ENCODE assay signal across 8 mouse cellular contexts in the genomic region with DNA sequence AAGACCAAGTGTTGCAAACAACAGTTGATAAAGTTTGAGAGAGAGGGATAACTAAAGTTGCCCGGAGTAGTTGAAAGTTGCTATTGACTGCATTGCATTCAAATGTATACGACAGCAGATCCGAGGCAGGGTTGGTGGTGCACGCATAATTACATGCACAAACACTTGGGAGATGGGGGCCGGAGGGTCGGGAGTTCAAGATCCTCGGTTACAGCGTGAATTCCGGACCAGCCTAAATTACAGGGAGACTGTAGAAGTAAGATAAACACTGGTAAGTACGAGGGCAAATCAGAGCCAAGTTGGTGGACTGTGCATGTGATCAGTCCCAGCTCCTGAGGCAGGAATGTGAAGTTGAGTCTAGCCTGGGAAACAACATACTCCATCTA. TPM values are rescaled to one million over a fixed set of nuclear protein-coding genes. Genes with fewer than 3 reads are reported as not detected.
A peak's percentile ranks its signal among the peaks of the same experiment; 100 is the strongest.
DNase-seq lines count a peak whose midpoint lies in the region; ATAC-seq and TF ChIP-seq lines count a peak whose summit lies in the region.

No protein-coding gene starts in this region.

- peak overlapping the region; percentile 83 for H3K9ac ChIP-seq in ES-Bruce4 (ENCODE audit: low read depth, poor library complexity, severe bottlenecking)
- peak overlapping the region; percentile 94 for H3K9ac ChIP-seq in heart, embryonic 15.5 days

- intact Hi-C loops in heart, postnatal 14 days (cut with DNase I) = no loop called here
- intact Hi-C loops in left cerebral cortex, postnatal 14 days (cut with DNase I) = no loop called here

- TF ChIP-seq EP300 in ES-Bruce4 (IDR thresholded peaks at IDR 0.05; ENCODE audit: insufficient read depth, low read depth, low read length) = no peak

- H3K27ac ChIP-seq in heart, embryonic 10.5 days = peak overlapping the region; percentile 84
- H3K27ac ChIP-seq in ES-Bruce4 (ENCODE audit: insufficient read depth, low read length) = no peak overlapping the region
- H3K27ac ChIP-seq in heart, embryonic 15.5 days = 0 out of 2 replicates have a peak overlapping the region, but pooled peaks have one; percentile 65
- peak overlapping the region; percentile 3; the same call in 1 of the 2 replicates for H3K27ac ChIP-seq in macrophage

- H3K4me3 ChIP-seq in heart, embryonic 10.5 days = peak overlapping the region; percentile 86
- H3K4me3 ChIP-seq in ES-Bruce4 (ENCODE audit: low read depth, low read length) = peak overlapping the region; percentile 94
- H3K4me3 ChIP-seq in heart, embryonic 15.5 days = peak overlapping the region; percentile 100
- H3K4me3 ChIP-seq in macrophage (ENCODE audit: inconsistent target) = peak overlapping the region; percentile 91

- no peaks in the 10 kb centered on the region for H3K27me3 ChIP-seq in heart, embryonic 10.5 days (ENCODE audit: insufficient read depth, poor library complexity, severe bottlenecking)
- no peaks in the 10 kb centered on the region for H3K27me3 ChIP-seq in ES-Bruce4 (ENCODE audit: control insufficient read depth, insufficient read depth, low read length, poor library complexity, severe bottlenecking)
- no peaks in the 10 kb centered on the region for H3K27me3 ChIP-seq in heart, embryonic 15.5 days

- H3K79me2 ChIP-seq in macrophage (ENCODE audit: inconsistent target) = peaks cover 17% of the 10 kb centered on the region

- no peaks in the 10 kb centered on the region for H3K9me3 ChIP-seq in heart, embryonic 10.5 days
- no peaks in the 10 kb centered on the region for H3K9me3 ChIP-seq in ES-Bruce4 (replicated peaks; ENCODE audit: control insufficient read depth, insufficient read depth, low read length, poor library complexity, severe bottlenecking)
- H3K9me3 ChIP-seq in heart, embryonic 15.5 days (replicated peaks) = no peaks in the 10 kb centered on the region

- H3K4me2 ChIP-seq in heart, embryonic 15.5 days = peak overlapping the region; percentile 79

- H3K36me3 ChIP-seq in heart, embryonic 10.5 days = peaks cover 32% of the 10 kb centered on the region
- peaks cover 23% of the 10 kb centered on the region for H3K36me3 ChIP-seq in ES-Bruce4 (ENCODE audit: control insufficient read depth, insufficient read depth, low read length, poor library complexity, severe bottlenecking)
- peaks cover 26% of the 10 kb centered on the region for H3K36me3 ChIP-seq in heart, embryonic 15.5 days
- peaks cover 21% of the 10 kb centered on the region for H3K36me3 ChIP-seq in macrophage (ENCODE audit: inconsistent target)

- TF ChIP-seq CTCF in ES-Bruce4 (IDR thresholded peaks at IDR 0.05; ENCODE audit: low read depth, low read length) = no peak

- WGBS in heart, embryonic 10.5 days = 3% methylated on average over 10 of the region's 10 CpGs
- WGBS in heart, embryonic 15.5 days = 2% methylated on average over 10 of the region's 10 CpGs
- WGBS in macrophage (ENCODE audit: missing documents) = 4% methylated on average over 10 of the region's 10 CpGs

- peaks cover 14% of the 10 kb centered on the region for H3K4me1 ChIP-seq in heart, embryonic 10.5 days
- no peaks in the 10 kb centered on the region for H3K4me1 ChIP-seq in ES-Bruce4 (ENCODE audit: control insufficient read depth, insufficient read depth, low read length)
- H3K4me1 ChIP-seq in heart, embryonic 15.5 days (replicated peaks) = peaks cover 12% of the 10 kb centered on the region

- TF ChIP-seq POLR2A in ES-Bruce4 (IDR thresholded peaks at IDR 0.05; ENCODE audit: insufficient read depth, low read length) = no peak

- ATAC-seq in heart, embryonic 15.5 days (replicated peaks; ENCODE audit: insufficient number of reproducible peaks, insufficient read depth, low FRiP score, low read depth) = no peak

- no peak for DNase-seq in heart, embryonic 10.5 days (ENCODE audit: low spot score)
- DNase-seq in heart, postnatal 14 days = no peak
- no peak for DNase-seq in layer of hippocampus, adult 18-20 months (ENCODE audit: low spot score in 2 of 2)
- DNase-seq in left cerebral cortex, postnatal 14 days (ENCODE audit: low spot score in 2 of 2) = no peak
- DNase-seq in frontal cortex, postnatal 14 days (ENCODE audit: low spot score in 2 of 2) = no peak

RNA-seq across cellular contexts. Expression of a gene that starts 0.6 kb away (rescaled TPM):
- 45.6 and 64.3 TPM in 2 replicates for polyA plus RNA-seq in heart, embryonic 10.5 days (2016; fragmentation: Nextera tagmentation; extraction: Ambion mirVana)
- 10 to 100 TPM; 16.2 to 17.3 TPM for total RNA-seq in heart, postnatal 14 days (2021)
- polyA plus RNA-seq in ES-Bruce4 (2011; ENCODE audit: insufficient read depth, insufficient read length, low read depth, missing spikeins) (77.7 and 91.2 TPM in 2 replicates), macrophage (2018) (17.2 to 68.0 TPM (median 31.3 TPM) in 3 replicates)
- polyA plus RNA-seq in heart, embryonic 15.5 days (2015; fragmentation: Nextera tagmentation; extraction: Ambion mirVana) = 21.4 and 27.5 TPM in 2 replicates
- total RNA-seq in macrophage (2018; cell fraction: chromatin; rRNA removed) = 10 to 100 TPM; 10.4 to 71.5 (median 48.6) TPM
- 10 to 100 TPM; 14.6 to 25.5 (median 20.8) TPM for total RNA-seq in macrophage (2018; cell fraction: cytosol; rRNA removed)
- 10 to 100 TPM in 23 of 26 experiments, 1 to 10 TPM in 3; 5.6 to 63.7 (median 19.5) TPM for total RNA-seq in macrophage (2018; cell fraction: nucleus; rRNA removed)
- total RNA-seq in layer of hippocampus, adult 18-20 months (2021) = 10 to 100 TPM; 33.6 to 42.6 TPM
- 10 to 100 TPM; 32.3 to 34.6 TPM for total RNA-seq in left cerebral cortex, postnatal 14 days (2021)

RNA-seq across cellular contexts. Expression of a gene that starts 17.4 kb away (rescaled TPM):
- 77.4 and 93.1 TPM in 2 replicates for polyA plus RNA-seq in heart, embryonic 10.5 days (2016; fragmentation: Nextera tagmentation; extraction: Ambion mirVana)
- total RNA-seq in heart, postnatal 14 days (2021) = 1 to 10 TPM; 8.9 to 10.0 TPM
- polyA plus RNA-seq in ES-Bruce4 (2011; ENCODE audit: insufficient read depth, insufficient read length, low read depth, missing spikeins) (14.8 and 16.0 TPM in 2 replicates), macrophage (2018) (2.5 to 4.7 TPM (median 4.1 TPM) in 3 replicates)
- polyA plus RNA-seq in heart, embryonic 15.5 days (2015; fragmentation: Nextera tagmentation; extraction: Ambion mirVana) = 91.4 and 125 TPM in 2 replicates
- total RNA-seq in macrophage (2018; cell fraction: chromatin; rRNA removed) = 1 to 10 TPM in 1 of 26 experiments, not detected in 25; 4.3 TPM
- 1 to 10 TPM; 1.2 to 4.9 (median 2.7) TPM for total RNA-seq in macrophage (2018; cell fraction: cytosol; rRNA removed)
- 1 to 10 TPM in 2 of 26 experiments, not detected in 24; 2.5 TPM for total RNA-seq in macrophage (2018; cell fraction: nucleus; rRNA removed)
- total RNA-seq in layer of hippocampus, adult 18-20 months (2021) = 10 to 100 TPM; 11.5 to 14.9 TPM
- 10 to 100 TPM; 29.5 to 35.2 TPM for total RNA-seq in left cerebral cortex, postnatal 14 days (2021)

RNA-seq across cellular contexts. Expression of a gene that starts 21.4 kb away (rescaled TPM):
- 21.6 and 22.3 TPM in 2 replicates for polyA plus RNA-seq in heart, embryonic 10.5 days (2016; fragmentation: Nextera tagmentation; extraction: Ambion mirVana)
- total RNA-seq in heart, postnatal 14 days (2021) = 10 to 100 TPM; 29.2 to 30.3 TPM
- 49.6 and 53.9 TPM in 2 replicates for polyA plus RNA-seq in ES-Bruce4 (2011; ENCODE audit: insufficient read depth, insufficient read length, low read depth, missing spikeins)
- polyA plus RNA-seq in heart, embryonic 15.5 days (2015; fragmentation: Nextera tagmentation; extraction: Ambion mirVana) = 21.1 and 22.5 TPM in 2 replicates
- 100 to 1,000 TPM in 23 of 26 experiments, 10 to 100 TPM in 3; 86.6 to 162 (median 126) TPM for total RNA-seq in macrophage (2018; cell fraction: chromatin; rRNA removed)
- total RNA-seq in macrophage (2018; cell fraction: cytosol; rRNA removed) = 10 to 100 TPM; 15.0 to 23.2 (median 19.5) TPM
- total RNA-seq in macrophage (2018; cell fraction: nucleus; rRNA removed) = 100 to 1,000 TPM in 1 of 26 experiments, 10 to 100 TPM in 25; 48.9 to 114 (median 67.5) TPM
- 9.3 to 14.3 TPM (median 13.0 TPM) in 3 replicates for polyA plus RNA-seq in macrophage (2018)
- total RNA-seq in layer of hippocampus, adult 18-20 months (2021) = 10 to 100 TPM; 30.5 to 41.7 TPM
- total RNA-seq in left cerebral cortex, postnatal 14 days (2021) = 10 to 100 TPM; 36.0 to 38.5 TPM
